Comparison of ENCODE assay signal across 24 mouse cellular contexts in the genomic region with DNA sequence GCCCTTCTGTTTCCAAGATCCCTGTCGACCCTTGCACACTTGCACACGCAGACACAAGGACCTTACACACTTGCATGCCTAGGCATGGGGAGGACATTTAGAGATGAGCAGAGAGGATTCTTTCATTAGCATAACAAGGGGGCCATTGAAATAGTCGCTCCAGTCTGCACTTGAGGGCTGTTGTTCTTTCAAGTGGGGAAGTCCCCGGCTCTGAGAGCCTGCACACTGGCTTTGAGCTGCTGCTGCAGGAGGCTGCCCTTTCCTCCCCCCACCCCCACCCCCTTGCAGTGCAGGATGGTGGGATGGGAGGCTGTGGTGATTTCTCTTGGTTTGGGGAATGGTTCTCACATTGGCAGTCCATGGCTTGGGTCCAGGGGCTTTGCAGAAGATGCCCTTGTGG. TPM values are rescaled to one million over a fixed set of nuclear protein-coding genes. Genes with fewer than 3 reads are reported as not detected.
DNase-seq lines count a peak whose midpoint lies in the region; ATAC-seq and TF ChIP-seq lines count a peak whose summit lies in the region.
"Had no signal": no experiment of that assay in that cellular context is flagged by ENCODE, and none has a peak within 500 bp of the region (broad histone marks: within the 10 kb centered on the region; RNA-seq: fewer than 3 reads in every experiment).

No protein-coding gene starts in this region.

- H3K27me3 ChIP-seq in forebrain, embryonic 12.5 days, result peaks cover 75% of the 10 kb centered on the region
- H3K27me3 ChIP-seq in forebrain, embryonic 15.5 days, result no peaks in the 10 kb centered on the region
- H3K27me3 ChIP-seq in midbrain, embryonic 12.5 days, result peaks cover 88% of the 10 kb centered on the region
- 0 out of 2 replicates have a peak, but pooled peaks cover 12% of the 10 kb centered on the region for H3K27me3 ChIP-seq in midbrain, embryonic 14.5 days (ENCODE audit: control insufficient read depth, insufficient read depth, low read length)
- H3K27me3 ChIP-seq in ES-Bruce4 (ENCODE audit: control insufficient read depth, insufficient read depth, low read length, poor library complexity, severe bottlenecking), result no peaks in the 10 kb centered on the region

- no peak for DNase-seq in midbrain, embryonic 14.5 days
- DNase-seq in induced T-regulatory cell, adult 2 months (ENCODE audit: low read depth), result peak; percentile 39
- DNase-seq: adrenal gland, postnatal 25 days; B cell, adult 2 months; cerebellum, adult 8-10 months; heart, adult 11 months; liver, embryonic 13.5 days; spleen, adult 18-20 months; thymus, adult 18-20 months had no signal

- H3K9ac ChIP-seq in forebrain, embryonic 12.5 days, result no peak overlapping the region
- H3K9ac ChIP-seq in forebrain, embryonic 15.5 days (replicated peaks), result no peak overlapping the region
- H3K9ac ChIP-seq in midbrain, embryonic 12.5 days (replicated peaks), result no peak overlapping the region; the same call in 1 of the 2 replicates
- H3K9ac ChIP-seq in midbrain, embryonic 14.5 days (replicated peaks; ENCODE audit: low read length), result no peak overlapping the region
- H3K9ac ChIP-seq in ES-Bruce4 (ENCODE audit: low read depth, poor library complexity, severe bottlenecking), result no peak overlapping the region
- H3K9ac ChIP-seq: heart, embryonic 13.5 days; liver, embryonic 13.5 days; lung, embryonic 15.5 days had no signal

- WGBS in forebrain, embryonic 12.5 days, result 14% methylated on average over 4 of the region's 4 CpGs
- WGBS in forebrain, embryonic 15.5 days, result 17% methylated on average over 4 of the region's 4 CpGs
- 1% methylated on average over 4 of the region's 4 CpGs for WGBS in midbrain, embryonic 12.5 days
- 3% methylated on average over 4 of the region's 4 CpGs for WGBS in midbrain, embryonic 14.5 days

- peak overlapping the region; percentile 59; the same call in 1 of the 2 replicates for H3K27ac ChIP-seq in forebrain, embryonic 12.5 days
- H3K27ac ChIP-seq in forebrain, embryonic 15.5 days (replicated peaks), result no peak overlapping the region
- peak overlapping the region; percentile 46; the same call in 1 of the 2 replicates for H3K27ac ChIP-seq in midbrain, embryonic 12.5 days (replicated peaks)
- no peak overlapping the region for H3K27ac ChIP-seq in midbrain, embryonic 14.5 days (replicated peaks; ENCODE audit: low read depth, low read length)
- no peak overlapping the region for H3K27ac ChIP-seq in ES-Bruce4 (ENCODE audit: insufficient read depth, low read length)
- H3K27ac ChIP-seq: heart, embryonic 13.5 days; liver, embryonic 13.5 days; lung, embryonic 15.5 days had no signal

- H3K4me2 ChIP-seq in forebrain, embryonic 12.5 days, result no peak overlapping the region
- no peak overlapping the region for H3K4me2 ChIP-seq in forebrain, embryonic 15.5 days (replicated peaks)
- H3K4me2 ChIP-seq in midbrain, embryonic 12.5 days (replicated peaks), result 0 out of 2 replicates have a peak overlapping the region, but pooled peaks have one; percentile 3
- H3K4me2 ChIP-seq in midbrain, embryonic 14.5 days (ENCODE audit: low read length), result no peak overlapping the region
- H3K4me2 ChIP-seq: heart, embryonic 13.5 days; liver, embryonic 13.5 days; lung, embryonic 15.5 days had no signal

- no peak for TF ChIP-seq CTCF in ES-Bruce4 (IDR thresholded peaks at IDR 0.05; ENCODE audit: low read depth, low read length)

- ATAC-seq in forebrain, embryonic 12.5 days (ENCODE audit: low FRiP score), result peak; percentile 31; the same call in 1 of the 2 replicates
- no peak for ATAC-seq in forebrain, embryonic 15.5 days (replicated peaks)
- ATAC-seq in midbrain, embryonic 12.5 days (ENCODE audit: low FRiP score, low read depth), result no peak
- no peak for ATAC-seq in midbrain, embryonic 14.5 days (ENCODE audit: low FRiP score, low TSS enrichment)
- ATAC-seq in megakaryocyte-erythroid progenitor cell, adult 5-6 weeks (replicated peaks; ENCODE audit: low FRiP score, low TSS enrichment, poor library complexity, severe bottlenecking), result no peak
- ATAC-seq: intestine, postnatal 0 days had no signal

- no peaks in the 10 kb centered on the region for H3K36me3 ChIP-seq in forebrain, embryonic 12.5 days (replicated peaks)
- no peaks in the 10 kb centered on the region for H3K36me3 ChIP-seq in forebrain, embryonic 15.5 days
- H3K36me3 ChIP-seq in midbrain, embryonic 12.5 days, result no peaks in the 10 kb centered on the region
- H3K36me3 ChIP-seq in midbrain, embryonic 14.5 days (ENCODE audit: control insufficient read depth, insufficient read depth, low read length), result no peaks in the 10 kb centered on the region
- H3K36me3 ChIP-seq in ES-Bruce4 (ENCODE audit: control insufficient read depth, insufficient read depth, low read length, poor library complexity, severe bottlenecking), result no peaks in the 10 kb centered on the region
- H3K36me3 ChIP-seq: heart, embryonic 13.5 days; liver, embryonic 13.5 days; lung, embryonic 15.5 days had no signal

- H3K4me1 ChIP-seq in forebrain, embryonic 12.5 days, result peaks cover 34% of the 10 kb centered on the region
- H3K4me1 ChIP-seq in forebrain, embryonic 15.5 days, result peaks cover 15% of the 10 kb centered on the region
- peaks cover 33% of the 10 kb centered on the region for H3K4me1 ChIP-seq in midbrain, embryonic 12.5 days
- peaks cover 24% of the 10 kb centered on the region for H3K4me1 ChIP-seq in midbrain, embryonic 14.5 days (ENCODE audit: control insufficient read depth, insufficient read depth, low read length)
- H3K4me1 ChIP-seq in ES-Bruce4 (ENCODE audit: control insufficient read depth, insufficient read depth, low read length), result peaks cover 6% of the 10 kb centered on the region
- H3K4me1 ChIP-seq: liver, embryonic 13.5 days had no signal

- no peak overlapping the region for H3K4me3 ChIP-seq in forebrain, embryonic 12.5 days (replicated peaks)
- no peak overlapping the region for H3K4me3 ChIP-seq in forebrain, embryonic 15.5 days
- no peak overlapping the region for H3K4me3 ChIP-seq in midbrain, embryonic 12.5 days
- H3K4me3 ChIP-seq in midbrain, embryonic 14.5 days (replicated peaks; ENCODE audit: low read depth, low read length), result no peak overlapping the region
- no peak overlapping the region for H3K4me3 ChIP-seq in ES-Bruce4 (ENCODE audit: low read depth, low read length)
- H3K4me3 ChIP-seq: heart, embryonic 13.5 days; liver, embryonic 13.5 days; lung, embryonic 15.5 days had no signal

- TF ChIP-seq EP300 in ES-Bruce4 (IDR thresholded peaks at IDR 0.05; ENCODE audit: insufficient read depth, low read depth, low read length), result peak; percentile 84

- peaks cover 2% of the 10 kb centered on the region; the same call in 1 of the 2 replicates for H3K9me3 ChIP-seq in forebrain, embryonic 12.5 days
- H3K9me3 ChIP-seq in forebrain, embryonic 15.5 days, result peaks cover 3% of the 10 kb centered on the region; the same call in 1 of the 2 replicates
- peaks cover 4% of the 10 kb centered on the region for H3K9me3 ChIP-seq in midbrain, embryonic 12.5 days
- peaks cover 7% of the 10 kb centered on the region; the same call in 1 of the 2 replicates for H3K9me3 ChIP-seq in midbrain, embryonic 14.5 days (ENCODE audit: control insufficient read depth, low read length)
- no peaks in the 10 kb centered on the region for H3K9me3 ChIP-seq in ES-Bruce4 (replicated peaks; ENCODE audit: control insufficient read depth, insufficient read depth, low read length, poor library complexity, severe bottlenecking)
- H3K9me3 ChIP-seq: liver, embryonic 13.5 days; lung, embryonic 15.5 days had no signal

- TF ChIP-seq POLR2A in ES-Bruce4 (IDR thresholded peaks at IDR 0.05; ENCODE audit: insufficient read depth, low read length), result no peak

RNA-seq across cellular contexts. Expression of a gene that starts 35.9 kb away (rescaled TPM):
- polyA plus RNA-seq in forebrain, embryonic 12.5 days (2016; fragmentation: Nextera tagmentation; extraction: Ambion mirVana), result 16.2 and 19.5 TPM in 2 replicates
- polyA plus RNA-seq in forebrain, embryonic 15.5 days (2015; fragmentation: Nextera tagmentation; extraction: Ambion mirVana), result 3.1 and 6.7 TPM in 2 replicates
- polyA plus RNA-seq in midbrain, embryonic 12.5 days (2016; fragmentation: Nextera tagmentation; extraction: Ambion mirVana), result 38.0 and 38.8 TPM in 2 replicates
- polyA plus RNA-seq in midbrain, embryonic 14.5 days (2014; fragmentation: Nextera tagmentation; extraction: Ambion mirVana), result 3.6 and 8.9 TPM in 2 replicates
- 0.36 TPM in 1 of 2 replicates, not detected in the other for polyA plus RNA-seq in ES-Bruce4 (2011; ENCODE audit: insufficient read depth, insufficient read length, low read depth, missing spikeins)
- not detected in 2 replicates for total RNA-seq in megakaryocyte-erythroid progenitor cell, adult 5-6 weeks (2014; fragmentation: Nextera tagmentation)
- total RNA-seq in megakaryocyte-erythroid progenitor cell, adult 5-6 weeks (2017), result not detected in 2 replicates
- total RNA-seq: adrenal gland, postnatal 25 days; gastrocnemius, adult 8-10 months; hematopoietic stem cell, adult 5-6 weeks; megakaryocyte progenitor cell, adult 5-6 weeks had no signal
- polyA plus RNA-seq: heart, embryonic 13.5 days; intestine, postnatal 0 days; kidney, embryonic 16.5 days; limb, embryonic 11.5 days; liver, embryonic 13.5 days; lung, embryonic 15.5 days; stomach, embryonic 14.5 days; urinary bladder, adult 2 months had no signal

RNA-seq across cellular contexts. Expression of a gene that starts 37.4 kb away (rescaled TPM):
- polyA plus RNA-seq in forebrain, embryonic 12.5 days (2016; fragmentation: Nextera tagmentation; extraction: Ambion mirVana), result 0.64 and 0.77 TPM in 2 replicates
- polyA plus RNA-seq in forebrain, embryonic 15.5 days (2015; fragmentation: Nextera tagmentation; extraction: Ambion mirVana), result 0.87 and 1.0 TPM in 2 replicates
- 0.69 and 1.1 TPM in 2 replicates for polyA plus RNA-seq in midbrain, embryonic 12.5 days (2016; fragmentation: Nextera tagmentation; extraction: Ambion mirVana)
- 0.43 and 0.64 TPM in 2 replicates for polyA plus RNA-seq in midbrain, embryonic 14.5 days (2014; fragmentation: Nextera tagmentation; extraction: Ambion mirVana)
- 0.18 TPM in 1 of 2 replicates, not detected in the other for polyA plus RNA-seq in ES-Bruce4 (2011; ENCODE audit: insufficient read depth, insufficient read length, low read depth, missing spikeins)
- 3.1 TPM in 1 of 2 replicates, not detected in the other for total RNA-seq in megakaryocyte-erythroid progenitor cell, adult 5-6 weeks (2014; fragmentation: Nextera tagmentation)
- 0.23 and 0.56 TPM in 2 replicates for total RNA-seq in megakaryocyte-erythroid progenitor cell, adult 5-6 weeks (2017)

Comparison
In these comparisons a context has a peak if more than half of its experiments do, and no peak if none do; other contexts are left out.
1. H3K27ac ChIP-seq: peak in forebrain, embryonic 12.5 days (single experiment) and midbrain, embryonic 12.5 days (single experiment); none in forebrain, embryonic 15.5 days (single experiment), midbrain, embryonic 14.5 days (single experiment) and ES-Bruce4 (single experiment).